Mouse (Mus musculus): Measurements from ENCODE around the gene Tdp2. TPM values are rescaled to one million over a fixed set of nuclear protein-coding genes. Genes with fewer than 3 reads are reported as not detected.

Gene Tdp2
- total and polyA plus RNA-seq, 3 experiments: 33.1 to 45.3 TPM; not detected in 1

DNA sequence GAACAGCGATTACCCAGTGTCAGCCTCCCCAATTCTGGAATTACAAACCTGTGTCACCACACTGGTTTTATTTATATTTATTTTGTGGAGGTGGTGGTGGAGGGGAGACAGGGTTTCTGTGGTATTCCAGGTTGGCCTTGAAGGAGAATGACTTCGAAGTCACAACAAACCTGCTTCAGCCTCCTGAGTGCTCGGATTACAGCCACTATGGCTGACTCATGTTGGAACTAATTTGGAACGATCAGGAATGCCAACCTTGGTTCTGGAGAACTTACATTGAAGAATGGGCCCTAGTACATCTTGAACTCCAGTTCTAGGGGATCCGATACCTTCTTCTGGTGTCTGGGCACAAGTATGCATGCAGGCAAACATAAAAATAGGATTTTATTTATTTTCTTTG is 32.1 kb upstream of the Tdp2 start:
- H3K79me2 ChIP-seq (ENCODE audit: control insufficient read depth, insufficient read depth, low read length, poor library complexity): peaks cover 32% of the 10 kb centered on the region
- peak overlapping the region; percentile 84 for H3K9ac ChIP-seq (ENCODE audit: control insufficient read depth, low read depth, low read length, poor library complexity, severe bottlenecking)
- peaks cover 3% of the 10 kb centered on the region in 2 experiments for H3K4me1 ChIP-seq (ENCODE audit: control insufficient read depth in 1 of 2, insufficient read depth in 2 of 2, low read length in 2 of 2)
- H3K4me3 ChIP-seq (ENCODE audit: control insufficient read depth in 1 of 2, insufficient read depth in 1 of 2, low read depth in 2 of 2, low read length in 2 of 2): peak overlapping the region; percentile 87 to 94
- no peak for TF ChIP-seq ELF1 (IDR thresholded peaks at IDR 0.05; ENCODE audit: low read depth, low read length)
- TF ChIP-seq TCF12 (IDR thresholded peaks at IDR 0.05; ENCODE audit: low read depth, low read length): no peak
- TF ChIP-seq UBTF (IDR thresholded peaks at IDR 0.05; ENCODE audit: borderline replicate concordance, insufficient read depth, low read depth, low read length): no peak
- no peak for TF ChIP-seq SIN3A (IDR thresholded peaks at IDR 0.05; ENCODE audit: low read length)
- TF ChIP-seq BHLHE40 (IDR thresholded peaks at IDR 0.05; ENCODE audit: borderline replicate concordance, low read depth, low read length): no peak
- no peak for TF ChIP-seq E2F4 (IDR thresholded peaks at IDR 0.05; ENCODE audit: borderline replicate concordance, low read depth, low read length)
- TF ChIP-seq SMC3 (IDR thresholded peaks at IDR 0.05; ENCODE audit: low read depth, low read length): no peak
- no peak for TF ChIP-seq RCOR1 (IDR thresholded peaks at IDR 0.05; ENCODE audit: low read depth, low read length)
- TF ChIP-seq JUND (IDR thresholded peaks at IDR 0.05; ENCODE audit: low read depth, low read length): no peak
- no peak for TF ChIP-seq ZNF384 (IDR thresholded peaks at IDR 0.05; ENCODE audit: low read depth, low read length)
- TF ChIP-seq NELFE (IDR thresholded peaks at IDR 0.05; ENCODE audit: low read depth, low read length): no peak
- TF ChIP-seq CTCF (IDR thresholded peaks at IDR 0.05 in 2 of 3, conservative IDR thresholded peaks at IDR 0.05 in 1 of 3; ENCODE audit: control insufficient read depth in 1 of 3, insufficient read depth in 1 of 3, low read depth in 2 of 3, low read length in 3 of 3, poor library complexity in 1 of 3, severe bottlenecking in 1 of 3): no peak
- TF ChIP-seq ZC3H11A (IDR thresholded peaks at IDR 0.05; ENCODE audit: low read depth, low read length): no peak
- no peak for TF ChIP-seq MAZ (IDR thresholded peaks at IDR 0.05; ENCODE audit: low read depth, low read length)
- TF ChIP-seq EP300 (IDR thresholded peaks at IDR 0.05; ENCODE audit: low read depth in 1 of 2, low read length in 2 of 2): no peak
- no peak for TF ChIP-seq NRF1 (IDR thresholded peaks at IDR 0.05; ENCODE audit: insufficient read depth, low read depth, low read length, poor library complexity, severe bottlenecking)
- no peak for TF ChIP-seq MYC (IDR thresholded peaks at IDR 0.05; ENCODE audit: low read depth, low read length)
- TF ChIP-seq MXI1 (IDR thresholded peaks at IDR 0.05; ENCODE audit: low read depth, low read length): no peak
- TF ChIP-seq MAFK (IDR thresholded peaks at IDR 0.05; ENCODE audit: borderline replicate concordance, low read depth, low read length): no peak
- TF ChIP-seq ETS1 (IDR thresholded peaks at IDR 0.05; ENCODE audit: low read depth, low read length): no peak
- no peaks in the 10 kb centered on the region for H3K9me3 ChIP-seq (replicated peaks; ENCODE audit: insufficient read depth, low read length)
- H3K27ac ChIP-seq (ENCODE audit: control insufficient read depth, low read depth, low read length): peak overlapping the region; percentile 36
- no peak for DNase-seq (ENCODE audit: low read depth, low spot score)
- H3K36me3 ChIP-seq (ENCODE audit: control insufficient read depth in 1 of 2, insufficient read depth in 2 of 2, low read length in 2 of 2): peaks cover under 1 to 11% of the 10 kb centered on the region in 2 experiments; a peak in 2 of 4 replicates
- no peaks in the 10 kb centered on the region; a peak in 1 of 4 replicates for H3K27me3 ChIP-seq (ENCODE audit: control insufficient read depth in 1 of 2, insufficient read depth in 2 of 2, low read length in 2 of 2)
